Mouse (Mus musculus): ENCODE measurements around the gene BC107364. TPM values are rescaled to one million over a fixed set of nuclear protein-coding genes. Genes with fewer than 3 reads are reported as not detected.
"Not testable (repeated sequence)": the region's sequence is repeated elsewhere in the genome, so short reads cannot be mapped to it uniquely, and the experiment has no call there.

Gene BC107364
- polyA plus RNA-seq, 1 experiment from 2014 or later = not detected

- not testable (repeated sequence) for H3K9ac ChIP-seq (replicated peaks); H3K4me3 ChIP-seq (replicated peaks); H3K27me3 ChIP-seq; H3K36me3 ChIP-seq; H3K4me2 ChIP-seq; H3K27ac ChIP-seq; H3K9me3 ChIP-seq
- peaks cover 11% of the 10 kb centered on the region; the same call in 1 of the 2 replicates for H3K4me1 ChIP-seq (replicated peaks)
- WGBS = 7% methylated on average over 4 of the region's 4 CpGs
- peak; percentile 56; the same call in 1 of the 2 replicates for ATAC-seq (ENCODE audit: insufficient number of reproducible peaks, insufficient read depth, low FRiP score, low TSS enrichment, low read depth)
These were observed 27.7 kb downstream of the BC107364 start for GRCm38 (mm10) chr3:96424447-96424846.

GRCm38 (mm10) chr3:96423889-96424288 lies 28.2 kb downstream of the BC107364 start:
- Histone ChIP-seq H3K4me2 (no peak overlapping the region), H3K4me3 (replicated peaks) (no peak overlapping the region), H3K27ac (no peak overlapping the region), H3K4me1 (replicated peaks) (peaks cover 11% of the 10 kb centered on the region; the same call in 1 of the 2 replicates), H3K27me3 (peaks cover 3% of the 10 kb centered on the region; the same call in 1 of the 2 replicates), H3K9me3 (no peaks in the 10 kb centered on the region), H3K36me3 (no peaks in the 10 kb centered on the region), H3K9ac (replicated peaks) (no peak overlapping the region)
- ATAC-seq (ENCODE audit: insufficient number of reproducible peaks, insufficient read depth, low FRiP score, low TSS enrichment, low read depth) = no peak
- 14% methylated on average over 9 of the region's 9 CpGs for WGBS

DNA sequence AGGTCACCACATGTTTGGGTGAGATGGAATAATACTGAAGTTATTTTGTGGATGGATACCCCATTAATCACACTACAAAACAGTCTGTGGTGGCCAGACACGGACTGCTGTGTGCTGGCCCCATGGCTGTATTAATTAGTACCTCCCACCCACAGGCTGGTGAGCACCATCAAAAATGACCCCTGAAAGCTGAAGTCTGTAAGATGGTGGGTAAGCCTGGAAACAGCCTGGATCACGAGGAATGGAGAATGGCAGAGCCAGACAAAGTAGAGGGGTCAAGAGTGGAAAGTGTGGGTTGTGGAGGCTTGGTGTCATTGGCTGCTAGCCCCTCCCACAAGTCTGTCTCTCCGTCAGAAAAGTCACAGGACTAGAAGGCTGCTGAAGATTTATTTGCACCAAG lies 31.3 kb downstream of the BC107364 start:
- no peak for ATAC-seq (ENCODE audit: insufficient number of reproducible peaks, insufficient read depth, low FRiP score, low TSS enrichment, low read depth)
- Histone ChIP-seq H3K27me3 (peaks cover 3% of the 10 kb centered on the region; the same call in 1 of the 2 replicates), H3K9ac (replicated peaks) (no peak overlapping the region), H3K4me1 (replicated peaks) (peaks cover 7% of the 10 kb centered on the region; the same call in 1 of the 2 replicates), H3K4me2 (no peak overlapping the region), H3K9me3 (no peaks in the 10 kb centered on the region), H3K36me3 (no peaks in the 10 kb centered on the region), H3K4me3 (replicated peaks) (no peak overlapping the region), H3K27ac (no peak overlapping the region)
- WGBS = 57% methylated on average over 3 of the region's 3 CpGs

DNA sequence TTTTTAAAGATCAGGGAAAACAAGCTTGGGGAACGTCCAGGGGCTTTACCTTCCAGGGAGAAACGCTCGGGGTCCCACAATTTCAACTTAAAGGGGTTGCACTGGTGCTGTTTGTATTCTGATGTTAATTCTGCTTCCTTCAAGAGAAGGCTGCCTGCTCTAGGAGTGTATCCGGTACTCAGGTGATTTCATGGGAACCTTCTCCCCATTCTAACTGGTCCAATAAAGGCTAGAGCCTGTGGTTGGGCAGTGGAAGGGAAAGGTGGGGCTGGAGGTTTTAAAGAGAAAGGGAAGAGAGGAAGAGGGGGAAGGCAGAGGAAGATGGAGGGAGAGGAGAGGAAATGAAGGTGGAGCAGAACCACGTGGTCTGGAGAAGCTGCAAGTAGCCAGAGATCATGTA lies 33.2 kb downstream of the BC107364 start:
- H3K36me3 ChIP-seq; H3K4me3 ChIP-seq (replicated peaks); H3K9me3 ChIP-seq; H3K4me1 ChIP-seq (replicated peaks); H3K9ac ChIP-seq (replicated peaks); H3K27me3 ChIP-seq; ATAC-seq (ENCODE audit: insufficient number of reproducible peaks, insufficient read depth, low FRiP score, low TSS enrichment, low read depth); H3K27ac ChIP-seq; H3K4me2 ChIP-seq: not testable (repeated sequence)
- WGBS = 61% methylated on average over 5 of the region's 5 CpGs

DNA sequence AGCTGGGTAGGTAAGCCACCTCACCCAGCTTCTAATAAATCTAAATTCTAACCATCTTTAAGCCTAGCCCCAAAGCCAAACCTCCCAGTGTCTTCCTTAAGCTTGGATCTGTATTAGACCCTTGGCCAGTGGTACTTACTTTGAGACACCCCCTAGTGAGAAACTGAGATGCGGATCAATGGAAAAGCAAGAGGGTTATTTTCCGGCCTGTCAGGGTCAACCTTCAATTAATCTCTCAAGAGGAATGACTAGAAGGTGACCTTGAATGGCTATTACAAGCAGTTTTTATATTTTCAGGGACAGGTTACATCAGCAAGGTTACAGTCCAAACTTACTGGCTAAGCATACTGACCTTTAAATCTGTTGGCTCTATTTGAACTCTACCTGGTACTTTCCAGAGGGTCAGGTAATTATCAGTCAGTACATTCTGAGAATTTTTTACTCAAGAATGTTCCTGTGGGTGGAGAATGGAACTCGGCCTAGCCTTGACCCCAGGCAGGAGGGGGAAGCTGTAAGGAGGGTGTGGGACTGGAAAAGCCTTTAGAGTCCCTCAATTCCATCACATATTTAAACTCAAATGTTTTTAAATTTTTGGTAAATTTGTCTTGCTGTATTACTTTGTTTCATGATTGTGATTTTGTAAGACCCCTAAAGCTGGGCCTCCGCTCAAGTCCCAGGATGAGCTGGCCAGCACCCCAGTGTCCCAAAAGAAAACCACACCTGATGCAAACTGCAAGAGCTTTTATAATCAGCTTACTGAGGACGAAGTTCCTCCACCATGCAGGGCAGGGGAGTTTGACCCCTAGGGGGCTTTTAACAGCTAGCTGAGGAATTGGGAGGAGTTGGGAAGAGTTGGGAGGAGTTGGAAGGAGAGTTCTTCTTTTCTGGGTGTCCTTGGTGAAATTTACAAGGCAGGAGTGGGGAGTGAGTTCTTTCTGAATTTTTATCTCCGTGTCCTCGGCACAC lies 34.0 kb downstream of the BC107364 start:
- H3K36me3 ChIP-seq = no peaks in the 10 kb centered on the region
- ATAC-seq (ENCODE audit: insufficient number of reproducible peaks, insufficient read depth, low FRiP score, low TSS enrichment, low read depth) = no peak
- no peaks in the 10 kb centered on the region; the same call in 1 of the 2 replicates for H3K27me3 ChIP-seq
- no peak overlapping the region for H3K4me3 ChIP-seq (replicated peaks)
- H3K4me2 ChIP-seq = no peak overlapping the region
- H3K9ac ChIP-seq (replicated peaks) = no peak overlapping the region
- no peak overlapping the region for H3K27ac ChIP-seq
- WGBS = 71% methylated on average over 7 of the region's 7 CpGs
- H3K4me1 ChIP-seq (replicated peaks) = peaks cover 4% of the 10 kb centered on the region
- no peaks in the 10 kb centered on the region for H3K9me3 ChIP-seq

GRCm38 (mm10) chr3:96416595-96416994 lies 35.5 kb downstream of the BC107364 start:
- no peak overlapping the region for H3K4me3 ChIP-seq (replicated peaks)
- no peak for ATAC-seq (ENCODE audit: insufficient number of reproducible peaks, insufficient read depth, low FRiP score, low TSS enrichment, low read depth)
- WGBS = 90% methylated on average over 6 of the region's 6 CpGs

DNA sequence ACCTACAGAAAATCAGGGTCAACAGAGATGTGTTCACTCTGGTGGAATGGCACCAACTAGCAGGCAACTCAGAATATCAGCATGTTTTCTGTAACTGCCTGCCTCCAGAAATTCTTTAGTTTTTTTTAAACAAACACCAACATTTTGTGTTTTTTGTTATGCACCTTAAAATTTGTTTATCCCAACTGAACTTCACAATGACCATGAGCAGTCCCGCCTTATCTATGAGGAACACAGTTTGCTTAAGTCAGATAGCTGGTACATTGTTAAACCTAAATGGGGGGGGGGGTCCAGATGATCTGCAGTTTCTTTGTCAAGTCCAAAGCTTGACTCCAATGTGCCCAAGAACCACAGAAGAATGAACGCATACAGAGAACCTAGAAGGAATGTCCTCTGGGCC lies 36.0 kb downstream of the BC107364 start:
- ATAC-seq (ENCODE audit: insufficient number of reproducible peaks, insufficient read depth, low FRiP score, low TSS enrichment, low read depth) = no peak
- 91% methylated on average over 2 of the region's 2 CpGs for WGBS
- no peaks in the 10 kb centered on the region for H3K9me3 ChIP-seq

More at GRCm38 (mm10) chr3:96416595-96416994, 35.5 kb downstream of the BC107364 start:
- H3K27me3 ChIP-seq = peaks cover under 1% of the 10 kb centered on the region
- H3K36me3 ChIP-seq = peaks cover 4% of the 10 kb centered on the region; the same call in 1 of the 2 replicates
- peaks cover 4% of the 10 kb centered on the region for H3K4me1 ChIP-seq (replicated peaks)
- no peak overlapping the region for H3K4me2 ChIP-seq
- H3K27ac ChIP-seq = no peak overlapping the region
- H3K9ac ChIP-seq (replicated peaks) = no peak overlapping the region
- no peaks in the 10 kb centered on the region for H3K9me3 ChIP-seq

DNA sequence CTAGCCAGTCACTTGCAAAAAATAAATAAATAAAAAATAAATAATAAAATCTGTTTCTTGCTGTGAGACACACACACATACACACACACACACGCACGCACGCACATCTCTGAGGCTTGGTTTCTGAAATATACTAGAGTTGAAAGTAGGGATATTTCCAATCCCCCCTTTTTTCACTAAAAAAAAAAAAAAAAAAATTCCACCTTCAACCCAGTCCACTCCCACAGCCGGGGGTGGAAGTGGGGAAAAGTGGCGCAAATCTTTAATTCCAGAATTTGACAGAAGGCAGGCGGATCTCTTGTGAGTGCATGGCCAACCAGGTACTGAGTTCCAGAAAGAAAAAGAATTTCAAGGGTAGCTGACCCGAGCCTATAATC lies 37.2 kb downstream of the BC107364 start:
- Histone ChIP-seq H3K9me3 (no peaks in the 10 kb centered on the region), H3K9ac (replicated peaks) (no peak overlapping the region)
- 41% methylated on average over 7 of the region's 7 CpGs for WGBS

More for the DNA sequence above, 36.0 kb downstream of the BC107364 start:
- H3K27me3 ChIP-seq = peaks cover 6% of the 10 kb centered on the region
- peaks cover 4% of the 10 kb centered on the region; the same call in 1 of the 2 replicates for H3K36me3 ChIP-seq
- H3K9ac ChIP-seq (replicated peaks) = no peak overlapping the region
- peaks cover 4% of the 10 kb centered on the region for H3K4me1 ChIP-seq (replicated peaks)
- no peak overlapping the region for H3K4me2 ChIP-seq
- no peak overlapping the region for H3K27ac ChIP-seq
- H3K4me3 ChIP-seq (replicated peaks) = no peak overlapping the region

GRCm38 (mm10) chr3:96414126-96414950 lies 37.8 kb downstream of the BC107364 start:
- peak overlapping the region; percentile 67 for H3K4me2 ChIP-seq
- H3K9me3 ChIP-seq = no peaks in the 10 kb centered on the region
- peak overlapping the region; percentile 98 for H3K27ac ChIP-seq
- WGBS = under 1% methylated on average over 64 of the region's 64 CpGs
- H3K27me3 ChIP-seq = peaks cover 23% of the 10 kb centered on the region
- peak overlapping the region; percentile 92 for H3K9ac ChIP-seq (replicated peaks)
- peak overlapping the region; percentile 64 for H3K4me3 ChIP-seq (replicated peaks)
- peaks cover 4% of the 10 kb centered on the region; the same call in 1 of the 2 replicates for H3K36me3 ChIP-seq
- peak; percentile 93 for ATAC-seq (ENCODE audit: insufficient number of reproducible peaks, insufficient read depth, low FRiP score, low TSS enrichment, low read depth)
- peaks cover 10% of the 10 kb centered on the region for H3K4me1 ChIP-seq (replicated peaks)

More for the DNA sequence above, 37.2 kb downstream of the BC107364 start:
- peaks cover 17% of the 10 kb centered on the region for H3K27me3 ChIP-seq
- peaks cover 4% of the 10 kb centered on the region; the same call in 1 of the 2 replicates for H3K36me3 ChIP-seq
- peak overlapping the region; percentile 64 for H3K4me3 ChIP-seq (replicated peaks)
- peaks cover 4% of the 10 kb centered on the region for H3K4me1 ChIP-seq (replicated peaks)
- H3K27ac ChIP-seq = peak overlapping the region; percentile 98; the same call in 1 of the 2 replicates
- no peak for ATAC-seq (ENCODE audit: insufficient number of reproducible peaks, insufficient read depth, low FRiP score, low TSS enrichment, low read depth)
- H3K4me2 ChIP-seq = peak overlapping the region; percentile 67

GRCm38 (mm10) chr3:96413581-96414125 lies 38.5 kb downstream of the BC107364 start:
- Histone ChIP-seq H3K9ac (replicated peaks) (peak overlapping the region; percentile 92; the same call in 1 of the 2 replicates), H3K4me3 (replicated peaks) (peak overlapping the region; percentile 64), H3K27ac (no peak overlapping the region), H3K27me3 (peaks cover 29% of the 10 kb centered on the region), H3K36me3 (peaks cover 4% of the 10 kb centered on the region; the same call in 1 of the 2 replicates), H3K4me1 (replicated peaks) (peaks cover 13% of the 10 kb centered on the region), H3K9me3 (no peaks in the 10 kb centered on the region), H3K4me2 (peak overlapping the region; percentile 67)
- no peak for ATAC-seq (ENCODE audit: insufficient number of reproducible peaks, insufficient read depth, low FRiP score, low TSS enrichment, low read depth)
- 53% methylated on average over 9 of the region's 9 CpGs for WGBS
